Mouse (Mus musculus): ENCODE data around the gene Apoa2. TPM values are rescaled to one million over a fixed set of nuclear protein-coding genes. Genes with fewer than 3 reads are reported as not detected.
A peak's percentile ranks its signal among the peaks of the same experiment; 100 is the strongest.

Gene Apoa2
- polyA plus RNA-seq, 1 experiment from 2014 or later, result 1.9 TPM

- Histone ChIP-seq H3K9me3 (replicated peaks) (no peaks in the 10 kb centered on the region), H3K27ac (peak overlapping the region; percentile 89), H3K36me3 (peaks cover 29% of the 10 kb centered on the region), H3K4me1 (peaks cover 67% of the 10 kb centered on the region), H3K27me3 (ENCODE audit: low read depth, poor library complexity, severe bottlenecking) (no peaks in the 10 kb centered on the region), H3K4me3 (peak overlapping the region; percentile 64)
- no peak for DNase-seq (ENCODE audit: low spot score)
- 33% methylated on average over 4 of the region's 4 CpGs for WGBS
Observed at GRCm38 (mm10) chr1:171247916-171248315, 23.1 kb downstream of the Apoa2 start.

GRCm38 (mm10) chr1:171248386-171249226 is 23.8 kb downstream of the Apoa2 start:
- Histone ChIP-seq H3K36me3 (peaks cover 29% of the 10 kb centered on the region), H3K4me1 (peaks cover 71% of the 10 kb centered on the region), H3K27me3 (ENCODE audit: low read depth, poor library complexity, severe bottlenecking) (no peaks in the 10 kb centered on the region), H3K9me3 (replicated peaks) (no peaks in the 10 kb centered on the region), H3K27ac (peak overlapping the region; percentile 89), H3K4me3 (no peak overlapping the region; the same call in 1 of the 2 replicates)
- WGBS, result 49% methylated on average over 3 of the region's 3 CpGs
- no peak for DNase-seq (ENCODE audit: low spot score)

DNA sequence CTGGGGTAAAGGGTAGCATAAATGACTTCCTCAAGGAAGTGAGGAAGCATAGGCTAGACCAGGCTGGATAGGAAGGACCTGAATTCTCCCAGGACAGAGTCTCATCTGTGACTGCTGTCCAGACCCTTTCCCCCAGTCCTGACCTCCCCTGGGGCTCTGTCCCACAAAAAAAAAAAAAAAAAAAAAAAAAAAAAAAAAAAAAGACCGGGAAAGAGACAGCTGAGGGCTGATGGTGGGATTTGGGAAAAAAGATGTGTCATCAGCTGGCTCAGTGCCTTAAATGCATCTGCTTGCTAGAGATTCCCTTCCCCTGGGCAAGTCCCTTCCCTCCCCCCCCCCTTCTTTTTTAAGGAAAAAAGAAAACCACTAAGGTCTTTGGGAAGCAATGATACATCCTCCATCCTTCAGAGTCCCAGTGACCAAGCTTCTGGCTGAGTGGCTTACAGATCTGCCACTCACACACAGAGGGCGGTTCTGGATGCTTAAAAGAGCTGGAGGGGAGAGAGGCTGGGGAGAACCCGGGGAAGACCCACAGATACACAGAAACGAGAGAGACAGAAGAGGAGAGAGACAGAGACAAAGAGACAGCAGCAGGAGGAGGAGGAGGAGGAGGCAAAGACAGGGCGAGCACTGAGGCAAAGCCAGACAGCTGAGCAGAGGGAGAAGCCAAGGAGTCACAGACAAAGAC is 25.2 kb downstream of the Apoa2 start, which contains the start of gene Adamts4:
TSS of gene Adamts4 (plus strand) at position 509 of the 688 bp plus-strand sequence.
- no peaks in the 10 kb centered on the region for H3K27me3 ChIP-seq (ENCODE audit: low read depth, poor library complexity, severe bottlenecking)
- H3K27ac ChIP-seq, result peak within 1 kb of the TSS; percentile 91
- H3K4me3 ChIP-seq, result peak within 1 kb of the TSS; percentile 53
- peaks cover 71% of the 10 kb centered on the region for H3K4me1 ChIP-seq
- H3K36me3 ChIP-seq, result peaks cover 30% of the 10 kb centered on the region
- no peaks in the 10 kb centered on the region for H3K9me3 ChIP-seq (replicated peaks)
- WGBS, result 18% methylated on average over 5 of the region's 5 CpGs
- DNase-seq (ENCODE audit: low spot score), result peak; percentile 58

DNA sequence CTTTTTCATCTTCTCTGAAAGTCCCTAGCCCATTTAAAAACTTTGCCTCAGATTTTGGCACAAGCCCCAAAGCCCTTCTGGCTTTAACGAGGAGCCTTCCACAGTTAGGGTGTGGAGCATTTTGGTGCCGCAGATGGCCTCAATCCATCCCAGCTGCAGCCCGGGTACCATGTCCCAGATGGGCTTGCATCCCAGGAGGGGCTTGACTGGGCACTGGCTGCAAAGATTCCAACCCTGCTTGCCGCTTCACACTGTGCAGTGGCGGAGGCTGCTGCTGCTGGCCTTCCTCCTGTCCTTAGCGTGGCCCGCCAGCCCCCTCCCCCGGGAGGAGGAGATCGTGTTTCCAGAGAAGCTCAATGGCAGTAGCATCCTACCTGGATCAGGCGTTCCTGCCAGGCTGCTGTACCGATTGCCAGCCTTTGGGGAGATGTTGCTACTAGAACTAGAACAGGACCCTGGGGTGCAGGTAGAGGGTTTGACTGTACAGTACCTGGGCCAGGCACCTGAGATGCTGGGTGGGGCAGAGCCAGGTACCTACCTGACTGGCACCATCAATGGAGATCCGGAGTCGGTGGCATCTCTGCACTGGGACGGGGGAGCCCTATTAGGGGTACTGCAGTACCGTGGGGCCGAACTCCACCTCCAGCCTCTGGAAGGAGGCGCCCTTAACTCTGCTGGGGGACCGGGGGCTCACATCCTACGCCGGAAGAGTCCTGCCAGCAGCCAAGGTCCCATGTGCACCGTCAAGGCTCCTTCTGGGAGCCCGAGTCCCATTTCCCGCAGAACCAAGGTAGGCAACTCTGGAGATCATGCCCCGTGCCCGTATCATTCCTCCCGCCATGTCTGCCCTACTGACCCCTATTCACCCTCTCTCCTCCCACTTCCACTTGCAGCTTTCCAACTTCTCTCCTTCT is 26.1 kb downstream of the Apoa2 start, which contains the start of gene Ndufs2:
TSS of gene Ndufs2 (minus strand) at position 709 of the 914 bp plus-strand sequence.
- H3K36me3 ChIP-seq, result peaks cover 30% of the 10 kb centered on the region
- WGBS, result 17% methylated on average over 26 of the region's 26 CpGs
- DNase-seq (ENCODE audit: low spot score), result peak; percentile 68
- peak within 1 kb of the TSS; percentile 91 for H3K27ac ChIP-seq
- H3K27me3 ChIP-seq (ENCODE audit: low read depth, poor library complexity, severe bottlenecking), result no peaks in the 10 kb centered on the region
- H3K4me1 ChIP-seq, result peaks cover 65% of the 10 kb centered on the region
- peak within 1 kb of the TSS; percentile 53 for H3K4me3 ChIP-seq
- no peaks in the 10 kb centered on the region for H3K9me3 ChIP-seq (replicated peaks)

DNA sequence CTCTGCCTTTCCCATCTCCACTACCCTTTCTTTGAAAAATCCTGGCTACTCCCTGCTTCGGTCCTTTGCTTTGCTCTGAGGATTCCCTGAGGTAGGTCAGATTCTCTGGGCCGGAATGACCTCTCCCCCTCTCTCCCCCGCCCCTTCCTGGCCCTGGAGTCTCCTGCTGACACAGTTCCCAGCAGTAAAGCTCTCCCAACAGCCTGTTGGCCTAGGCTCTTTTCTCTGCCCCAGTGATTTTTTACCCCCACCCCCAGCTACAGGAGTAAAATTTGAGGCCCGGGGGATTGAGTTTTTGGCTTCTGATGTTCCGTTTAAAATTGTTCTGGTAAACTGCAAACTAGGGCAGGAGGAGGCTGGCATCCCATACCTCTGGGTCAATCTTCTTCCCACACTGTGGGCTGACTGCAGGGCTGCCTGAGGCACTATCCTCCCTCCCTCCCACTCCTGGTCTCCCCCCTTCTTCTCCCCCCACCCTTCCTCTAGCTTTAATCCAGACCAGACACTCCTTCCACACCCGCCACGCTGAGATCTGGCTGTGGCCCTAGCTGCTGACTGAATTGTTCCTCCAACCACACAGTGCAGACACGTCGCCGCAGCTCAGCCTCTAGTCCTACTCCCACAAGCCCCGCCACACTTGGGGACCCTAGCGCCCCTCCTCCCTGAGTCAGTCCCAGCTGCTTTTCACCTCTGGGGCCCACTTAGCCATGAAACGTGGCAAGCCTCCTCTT is 26.9 kb downstream of the Apoa2 start:
- H3K4me3 ChIP-seq, result peak overlapping the region; percentile 53
- DNase-seq (ENCODE audit: low spot score), result peak; percentile 75
- no peaks in the 10 kb centered on the region for H3K9me3 ChIP-seq (replicated peaks)
- WGBS, result 3% methylated on average over 13 of the region's 13 CpGs
- H3K27ac ChIP-seq, result peak overlapping the region; percentile 91
- H3K27me3 ChIP-seq (ENCODE audit: low read depth, poor library complexity, severe bottlenecking), result no peaks in the 10 kb centered on the region
- H3K4me1 ChIP-seq, result peaks cover 61% of the 10 kb centered on the region
- H3K36me3 ChIP-seq, result peaks cover 38% of the 10 kb centered on the region

GRCm38 (mm10) chr1:171252415-171252814 is 27.6 kb downstream of the Apoa2 start:
- DNase-seq (ENCODE audit: low spot score), result no peak
- no peaks in the 10 kb centered on the region for H3K9me3 ChIP-seq (replicated peaks)
- H3K4me1 ChIP-seq, result peaks cover 58% of the 10 kb centered on the region
- WGBS, result 56% methylated on average over 17 of the region's 17 CpGs
- peak overlapping the region; percentile 91 for H3K27ac ChIP-seq
- no peaks in the 10 kb centered on the region for H3K27me3 ChIP-seq (ENCODE audit: low read depth, poor library complexity, severe bottlenecking)
- H3K36me3 ChIP-seq, result peaks cover 38% of the 10 kb centered on the region
- peak overlapping the region; percentile 53 for H3K4me3 ChIP-seq

- peaks cover 22% of the 10 kb centered on the region for H3K4me1 ChIP-seq
- 92% methylated on average over 24 of the region's 24 CpGs for WGBS
- peaks cover 55% of the 10 kb centered on the region for H3K36me3 ChIP-seq
- H3K4me3 ChIP-seq, result no peak overlapping the region
- H3K27ac ChIP-seq, result no peak overlapping the region
- no peak for DNase-seq (ENCODE audit: low spot score)
- H3K9me3 ChIP-seq (replicated peaks), result no peaks in the 10 kb centered on the region
- H3K27me3 ChIP-seq (ENCODE audit: low read depth, poor library complexity, severe bottlenecking), result no peaks in the 10 kb centered on the region
Observed at GRCm38 (mm10) chr1:171256095-171256818, 31.4 kb downstream of the Apoa2 start.

GRCm38 (mm10) chr1:171256937-171257548 is 32.2 kb downstream of the Apoa2 start:
- Histone ChIP-seq H3K9me3 (replicated peaks) (no peaks in the 10 kb centered on the region), H3K36me3 (peaks cover 55% of the 10 kb centered on the region), H3K4me3 (no peak overlapping the region), H3K4me1 (peaks cover 15% of the 10 kb centered on the region), H3K27ac (no peak overlapping the region), H3K27me3 (ENCODE audit: low read depth, poor library complexity, severe bottlenecking) (no peaks in the 10 kb centered on the region)
- WGBS, result 67% methylated on average over 15 of the region's 15 CpGs
- DNase-seq (ENCODE audit: low spot score), result peak; percentile 79

DNA sequence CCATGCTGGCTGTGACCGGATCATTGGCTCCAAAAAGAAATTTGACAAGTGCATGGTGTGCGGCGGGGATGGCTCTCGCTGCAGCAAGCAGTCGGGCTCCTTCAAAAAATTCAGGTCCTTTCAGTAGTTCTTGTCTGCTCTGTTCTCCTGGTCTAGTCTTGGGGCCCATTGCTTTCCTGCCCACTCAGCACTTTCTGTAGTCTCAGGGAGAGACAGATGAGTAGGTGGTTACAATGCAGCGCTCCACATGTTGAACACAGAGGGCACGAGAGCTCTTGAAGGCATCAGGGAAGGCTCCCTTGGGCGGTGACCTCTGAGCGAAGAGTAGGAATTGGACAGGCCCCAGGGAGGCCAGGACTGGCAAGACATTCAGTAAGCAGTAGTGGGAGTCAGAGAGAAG is 32.9 kb downstream of the Apoa2 start:
- Histone ChIP-seq H3K27ac (no peak overlapping the region), H3K9me3 (replicated peaks) (no peaks in the 10 kb centered on the region), H3K36me3 (peaks cover 54% of the 10 kb centered on the region), H3K4me1 (peaks cover 12% of the 10 kb centered on the region), H3K27me3 (ENCODE audit: low read depth, poor library complexity, severe bottlenecking) (no peaks in the 10 kb centered on the region), H3K4me3 (no peak overlapping the region)
- no peak for DNase-seq (ENCODE audit: low spot score)
- WGBS, result 92% methylated on average over 9 of the region's 9 CpGs

GRCm38 (mm10) chr1:171258921-171259320 is 34.1 kb downstream of the Apoa2 start:
- Histone ChIP-seq H3K36me3 (peaks cover 42% of the 10 kb centered on the region), H3K27ac (no peak overlapping the region), H3K4me3 (no peak overlapping the region), H3K9me3 (replicated peaks) (no peaks in the 10 kb centered on the region), H3K27me3 (ENCODE audit: low read depth, poor library complexity, severe bottlenecking) (no peaks in the 10 kb centered on the region), H3K4me1 (peaks cover 16% of the 10 kb centered on the region)
- WGBS, result 84% methylated on average over 17 of the region's 17 CpGs
- no peak for DNase-seq (ENCODE audit: low spot score)

- 66% methylated on average over 3 of the region's 3 CpGs for WGBS
- no peak overlapping the region for H3K4me3 ChIP-seq
- DNase-seq (ENCODE audit: low spot score), result no peak
- H3K27me3 ChIP-seq (ENCODE audit: low read depth, poor library complexity, severe bottlenecking), result no peaks in the 10 kb centered on the region
- H3K4me1 ChIP-seq, result peaks cover 16% of the 10 kb centered on the region
- no peaks in the 10 kb centered on the region for H3K9me3 ChIP-seq (replicated peaks)
- no peak overlapping the region for H3K27ac ChIP-seq
- peaks cover 31% of the 10 kb centered on the region for H3K36me3 ChIP-seq
Observed at GRCm38 (mm10) chr1:171260316-171260715, 35.5 kb downstream of the Apoa2 start.

Data from limb, embryonic 10.5 days (tissue).